Mouse (Mus musculus) ZHBTc4 (cell line): ENCODE results near the gene Adm.
A peak's percentile ranks its signal among the peaks of the same experiment; 100 is the strongest.
"Not testable (repeated sequence)": the region's sequence is repeated elsewhere in the genome, so short reads cannot be mapped to it uniquely, and the experiment has no call there.

ENCODE experiments used
- DNase-seq: peaks from one replicate; pipeline ENCODE4 v3.0.0-alpha.2; 2011; ENCODE audit warnings: low read depth, low spot score

Adm gene

GRCm38 (mm10) chr7:110627486-110628272, at the start of gene Adm:
TSS of gene Adm (plus strand) at chr7:110627661.
- DNase-seq: peak; percentile 90

GRCm38 (mm10) chr7:110583705-110584104, 43.8 kb upstream of the Adm start:
- DNase-seq: no peak

- DNase-seq: no peak
Observed at GRCm38 (mm10) chr7:110584159-110584558, 43.3 kb upstream of the Adm start.

- no peak for DNase-seq
Observed at GRCm38 (mm10) chr7:110585250-110585649, 42.2 kb upstream of the Adm start.

- DNase-seq: no peak
Observed at GRCm38 (mm10) chr7:110587721-110588120, 39.7 kb upstream of the Adm start.

- DNase-seq: not testable (repeated sequence)
Observed at GRCm38 (mm10) chr7:110593991-110594390, 33.5 kb upstream of the Adm start.

GRCm38 (mm10) chr7:110597141-110597540, 30.3 kb upstream of the Adm start:
- no peak for DNase-seq

GRCm38 (mm10) chr7:110605476-110605875, 22.0 kb upstream of the Adm start:
- peak; percentile 55 for DNase-seq

GRCm38 (mm10) chr7:110606906-110607305, 20.6 kb upstream of the Adm start:
- peak; percentile 59 for DNase-seq

- no peak for DNase-seq
Observed at GRCm38 (mm10) chr7:110613381-110614132, 13.9 kb upstream of the Adm start.

- peak; percentile 92 for DNase-seq
Observed at GRCm38 (mm10) chr7:110614133-110615063, 13.1 kb upstream of the Adm start, which contains the start of gene Sbf2. TSS of gene Sbf2 (minus strand) at chr7:110614922.

GRCm38 (mm10) chr7:110615151-110615631, 12.3 kb upstream of the Adm start:
- DNase-seq: peak; percentile 58

GRCm38 (mm10) chr7:110615792-110616191, 11.7 kb upstream of the Adm start:
- DNase-seq: no peak

GRCm38 (mm10) chr7:110619086-110619611, 8.3 kb upstream of the Adm start:
- no peak for DNase-seq

- no peak for DNase-seq
Observed at GRCm38 (mm10) chr7:110624067-110624466, 3.4 kb upstream of the Adm start.

GRCm38 (mm10) chr7:110624961-110625360, 2.5 kb upstream of the Adm start:
- DNase-seq: no peak

- DNase-seq: no peak
Observed at GRCm38 (mm10) chr7:110625489-110625888, 2.0 kb upstream of the Adm start.

GRCm38 (mm10) chr7:110626186-110627098, 1.0 kb upstream of the Adm start:
- DNase-seq: no peak

GRCm38 (mm10) chr7:110627099-110627482, 370 bp upstream of the Adm start:
- DNase-seq: peak; percentile 34

- DNase-seq: no peak
Observed at GRCm38 (mm10) chr7:110628273-110628600, 776 bp downstream of the Adm start.
